Mouse (Mus musculus) cerebellum, postnatal 14 days (tissue): ENCODE measurements around the gene Vmn1r81.

ENCODE experiments used
- DNase-seq, 2 experiments: peaks; one replicate each; pipeline ENCODE4 v3.0.0; 2021; ENCODE audit warnings: mixed read lengths in 2 of 2

Vmn1r81 gene

DNA sequence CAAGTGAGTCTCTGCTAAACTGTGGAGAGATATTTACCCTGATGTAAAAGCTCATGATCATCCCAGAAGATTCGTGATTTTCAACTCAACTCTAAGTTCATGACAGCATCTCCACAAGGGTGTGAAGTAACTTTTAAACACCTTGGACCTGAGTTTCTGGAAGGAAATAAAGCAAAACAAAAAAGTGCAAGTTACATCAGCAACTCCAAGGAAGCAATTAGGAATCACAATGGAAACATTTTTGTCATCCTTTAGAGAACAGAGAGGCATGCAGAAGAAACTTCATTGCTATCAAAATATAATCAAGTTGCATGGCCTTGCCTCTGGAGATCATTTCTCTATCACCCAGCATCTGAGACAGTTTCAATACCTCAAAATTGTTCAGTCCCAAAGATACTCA lies at the start of gene Vmn1r81:
Gene Vmn1r81 (minus strand): TSS at position 101 of the 400 bp plus-strand sequence.
- no peak for DNase-seq

DNA sequence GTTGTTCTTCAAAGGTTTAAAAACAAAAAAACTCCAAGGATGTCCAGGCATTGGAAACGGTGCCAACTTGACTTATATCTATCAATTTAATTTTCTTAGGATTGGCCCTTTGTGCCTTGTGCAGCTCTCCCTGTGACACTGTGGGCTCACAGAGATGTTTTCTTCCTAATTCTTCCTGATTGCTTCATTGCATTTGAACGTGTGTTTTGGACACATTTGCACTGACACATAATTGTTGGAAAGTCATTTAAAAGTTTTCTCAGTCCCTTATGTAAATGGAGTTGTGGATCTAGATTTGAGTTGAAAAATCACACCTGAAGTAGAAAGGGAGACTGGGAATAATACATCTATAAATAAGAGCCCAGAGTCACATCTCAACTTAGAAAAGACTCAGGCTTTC lies 32.1 kb upstream of the Vmn1r81 start, which contains the start of gene Vmn1r82:
Gene Vmn1r82 (plus strand): TSS at position 301 of the 400 bp plus-strand sequence.
- no peak for DNase-seq

DNA sequence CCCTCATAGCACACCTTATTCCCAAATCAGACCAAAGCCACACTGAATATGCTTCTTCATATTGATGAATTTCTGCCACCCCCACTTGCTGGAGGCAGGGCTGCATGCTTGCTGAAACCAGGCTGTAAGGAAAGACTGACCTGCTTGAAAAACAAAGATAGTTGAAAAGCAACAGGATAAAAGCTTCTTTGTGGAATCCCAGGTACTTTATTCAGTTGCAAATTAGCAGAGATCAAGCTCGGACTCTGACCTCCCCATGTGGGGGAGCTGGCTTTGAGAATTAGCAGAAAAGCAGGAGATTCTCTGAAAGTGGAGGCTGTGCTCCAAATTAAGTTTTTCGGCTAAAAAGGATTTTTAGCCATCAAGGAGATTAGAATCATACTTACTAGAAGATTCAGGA lies 63.9 kb downstream of the Vmn1r81 start:
- DNase-seq = no peak
